Mouse (Mus musculus) E14TG2a.4 (cell line): ENCODE measurements around the gene Lrrc45.
"Not testable (repeated sequence)": the region's sequence is repeated elsewhere in the genome, so short reads cannot be mapped to it uniquely, and the experiment has no call there.

ENCODE experiments used
- H3K27me3 ChIP-seq: 2 replicates; pipeline ENCODE4 v1.6.1; 2014; ENCODE audit warnings: low read length, control low read depth; ENCODE audit not compliant: insufficient read depth
- H3K36me3 ChIP-seq: 2 replicates; pipeline ENCODE4 v1.6.1; 2014; ENCODE audit warnings: low read length, control low read depth; ENCODE audit not compliant: insufficient read depth
- H3K4me1 ChIP-seq: replicated peaks from 2 replicates; pipeline ENCODE4 v1.6.1; 2014; ENCODE audit warnings: low read depth, low read length, control low read depth
- H3K4me3 ChIP-seq: replicated peaks from 2 replicates; pipeline ENCODE4 v1.5.1; 2014; ENCODE audit warnings: mild to moderate bottlenecking, low read length
- H3K9me3 ChIP-seq: 2 replicates; pipeline ENCODE4 v1.6.1; 2014; ENCODE audit warnings: low read length, control low read depth
- CTCF ChIP-seq: conservative IDR thresholded peaks from 2 replicates; pipeline ENCODE4 v1.5.1; 2014; ENCODE audit warnings: low read length
- NANOG ChIP-seq: IDR thresholded peaks from 2 replicates; pipeline ENCODE4 v1.6.1; 2014; ENCODE audit warnings: borderline replicate concordance, low read length, mixed read lengths
- POU5F1 ChIP-seq: IDR thresholded peaks from 2 replicates; pipeline ENCODE4 v1.6.1; 2014; ENCODE audit warnings: low read length, borderline replicate concordance

The Lrrc45 gene

GRCm38 (mm10) chr11:120713580-120714518 is at the start of gene Lrrc45, which contains the start of gene Cenpx:
Gene Lrrc45 (plus strand): TSS chr11:120713925.
Gene Cenpx (minus strand): TSS chr11:120713738.
- TF ChIP-seq NANOG (no peak), CTCF (no peak), POU5F1 (no peak)

DNA sequence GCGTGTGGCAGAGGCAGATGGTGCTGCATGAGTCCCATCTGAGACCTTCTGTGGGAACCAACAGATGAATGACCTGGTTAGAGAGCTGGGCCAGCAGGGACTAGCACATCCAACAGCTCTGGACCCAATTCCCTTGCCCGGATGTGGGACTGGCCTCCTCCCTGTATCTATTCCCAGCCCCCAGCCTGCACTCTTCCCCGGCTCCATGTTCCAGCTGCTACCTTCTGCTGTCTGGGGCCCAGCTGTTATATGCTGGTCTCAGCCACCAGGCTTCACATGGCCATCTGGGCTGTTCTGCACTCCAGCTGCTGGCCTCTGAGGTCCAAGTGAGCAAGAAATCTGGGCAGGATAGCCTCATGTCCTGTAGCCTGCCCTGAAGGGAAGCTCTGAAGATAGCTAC is 48.3 kb upstream of the Lrrc45 start:
- H3K4me1 ChIP-seq = peaks cover 91% of the 10 kb centered on the region
- no peaks in the 10 kb centered on the region for H3K36me3 ChIP-seq
- peak overlapping the region; percentile 43 for H3K4me3 ChIP-seq
- TF ChIP-seq NANOG (no peak), POU5F1 (no peak), CTCF (no peak)
- H3K27me3 ChIP-seq = no peaks in the 10 kb centered on the region
- no peaks in the 10 kb centered on the region for H3K9me3 ChIP-seq

More at GRCm38 (mm10) chr11:120713580-120714518, at the start of gene Lrrc45, which contains the start of gene Cenpx:
- no peaks in the 10 kb centered on the region for H3K9me3 ChIP-seq
- peak within 1 kb of the TSS; percentile 92 for H3K4me3 ChIP-seq
- H3K36me3 ChIP-seq = peaks cover 82% of the 10 kb centered on the region
- peaks cover 56% of the 10 kb centered on the region for H3K4me1 ChIP-seq
- H3K27me3 ChIP-seq = peaks cover 16% of the 10 kb centered on the region

DNA sequence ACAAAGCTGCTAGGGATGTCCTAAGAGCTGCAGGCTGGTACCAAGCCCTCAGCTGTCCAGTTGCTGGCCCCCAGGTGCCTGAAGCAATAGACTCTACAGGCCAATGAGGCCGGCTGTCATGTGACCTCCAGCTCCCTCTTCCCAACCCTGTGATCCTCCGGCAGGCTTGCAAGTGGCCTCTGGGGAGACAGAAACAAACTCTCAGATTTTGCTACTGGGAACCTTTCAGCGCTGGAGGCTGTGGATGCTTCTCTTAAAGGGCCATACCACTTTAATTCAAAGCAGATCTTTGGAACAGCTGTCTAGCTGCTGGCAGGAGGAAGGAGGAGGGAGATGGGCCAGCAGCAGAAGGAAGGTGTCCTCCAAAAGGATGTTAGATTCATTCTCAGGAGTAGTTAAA is 47.1 kb upstream of the Lrrc45 start:
- Histone ChIP-seq H3K27me3 (no peaks in the 10 kb centered on the region), H3K36me3 (no peaks in the 10 kb centered on the region), H3K9me3 (no peaks in the 10 kb centered on the region), H3K4me1 (peaks cover 92% of the 10 kb centered on the region), H3K4me3 (peak overlapping the region; percentile 43)
- TF ChIP-seq NANOG (no peak), CTCF (no peak), POU5F1 (no peak)

DNA sequence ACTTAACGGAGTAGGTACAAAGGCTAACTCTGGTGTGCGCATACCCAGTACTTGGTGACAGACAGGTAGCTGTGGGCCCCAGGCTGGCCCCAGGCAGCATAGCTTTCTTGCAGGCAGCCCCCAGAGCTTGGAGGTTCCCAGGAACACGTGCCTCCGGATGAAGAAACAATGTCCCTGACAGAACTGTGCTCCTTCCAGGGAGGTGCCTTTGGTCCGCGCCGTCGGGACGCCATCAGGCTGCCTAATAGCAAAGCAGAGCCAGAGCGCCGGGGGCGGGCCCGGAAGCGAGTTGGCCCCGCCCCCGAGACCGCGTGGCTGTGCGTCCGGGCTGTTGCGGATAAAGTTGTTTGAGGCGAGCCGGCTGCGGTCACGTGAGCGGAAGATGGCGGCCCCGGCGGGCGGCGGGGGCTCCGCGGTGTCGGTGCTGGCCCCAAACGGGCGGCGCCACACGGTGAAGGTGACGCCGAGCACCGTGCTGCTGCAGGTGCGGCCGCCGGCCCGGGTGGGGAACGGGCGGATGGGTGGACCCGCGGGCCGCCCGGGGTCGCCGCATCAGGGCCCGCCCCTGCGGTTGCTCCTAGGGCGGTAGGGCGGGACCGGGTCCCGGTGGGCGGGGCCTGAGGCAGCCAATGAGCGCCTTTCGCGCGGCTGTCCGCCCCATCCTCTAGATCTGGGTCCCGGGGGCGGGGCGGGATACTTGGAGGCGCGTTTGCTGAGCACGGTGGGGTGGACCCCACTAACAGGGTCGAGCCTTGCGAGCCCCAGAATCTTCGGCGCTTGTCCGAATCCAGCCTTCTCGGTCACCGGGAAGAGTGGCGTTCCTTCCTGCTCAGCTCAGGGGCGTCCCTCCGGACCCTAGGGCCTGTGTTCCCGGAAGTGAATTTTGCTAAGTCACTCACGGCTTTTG is 40.8 kb upstream of the Lrrc45 start, which contains the start of gene Aspscr1:
TSS of gene Aspscr1 (plus strand) at position 287 of the 907 bp plus-strand sequence.
- Histone ChIP-seq H3K27me3 (no peaks in the 10 kb centered on the region), H3K4me1 (peaks cover 81% of the 10 kb centered on the region), H3K9me3 (no peaks in the 10 kb centered on the region), H3K4me3 (peak within 1 kb of the TSS; percentile 84), H3K36me3 (peaks cover 38% of the 10 kb centered on the region)
- TF ChIP-seq NANOG (no peak), CTCF (no peak), POU5F1 (no peak)

GRCm38 (mm10) chr11:120673594-120674122 is 40.1 kb upstream of the Lrrc45 start:
- Histone ChIP-seq H3K4me3 (peak overlapping the region; percentile 84), H3K27me3 (no peaks in the 10 kb centered on the region), H3K9me3 (no peaks in the 10 kb centered on the region), H3K36me3 (peaks cover 45% of the 10 kb centered on the region), H3K4me1 (peaks cover 81% of the 10 kb centered on the region)
- TF ChIP-seq NANOG (no peak), POU5F1 (no peak), CTCF (no peak)

GRCm38 (mm10) chr11:120675875-120676274 is 37.9 kb upstream of the Lrrc45 start:
- H3K27me3 ChIP-seq, H3K4me3 ChIP-seq, H3K9me3 ChIP-seq: not testable (repeated sequence)
- Histone ChIP-seq H3K4me1 (peaks cover 65% of the 10 kb centered on the region), H3K36me3 (peaks cover 67% of the 10 kb centered on the region)

DNA sequence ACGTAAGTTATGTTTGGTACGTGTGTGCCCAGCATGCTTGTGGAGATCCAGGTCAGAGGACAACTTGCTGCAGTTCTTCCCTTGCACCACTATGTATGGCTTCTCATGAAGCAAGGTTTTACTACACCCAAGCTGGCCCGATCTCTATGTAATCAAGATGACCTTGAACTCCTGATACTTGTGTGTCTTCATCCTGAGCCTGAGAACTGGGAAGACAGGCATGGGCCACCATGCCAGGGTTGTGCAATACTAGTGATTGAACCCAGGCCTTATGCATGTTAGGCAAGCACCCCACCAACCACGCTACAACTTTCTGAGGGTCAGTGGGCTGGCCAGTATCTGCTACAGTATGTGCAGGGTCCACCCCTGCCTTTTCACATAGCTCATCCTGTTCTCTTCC is 36.8 kb upstream of the Lrrc45 start:
- Histone ChIP-seq H3K4me1 (peaks cover 60% of the 10 kb centered on the region), H3K27me3 (no peaks in the 10 kb centered on the region), H3K36me3 (peaks cover 78% of the 10 kb centered on the region), H3K9me3 (no peaks in the 10 kb centered on the region), H3K4me3 (no peak overlapping the region)
- TF ChIP-seq NANOG = no peak
- no peak for TF ChIP-seq POU5F1
- no peak for TF ChIP-seq CTCF

DNA sequence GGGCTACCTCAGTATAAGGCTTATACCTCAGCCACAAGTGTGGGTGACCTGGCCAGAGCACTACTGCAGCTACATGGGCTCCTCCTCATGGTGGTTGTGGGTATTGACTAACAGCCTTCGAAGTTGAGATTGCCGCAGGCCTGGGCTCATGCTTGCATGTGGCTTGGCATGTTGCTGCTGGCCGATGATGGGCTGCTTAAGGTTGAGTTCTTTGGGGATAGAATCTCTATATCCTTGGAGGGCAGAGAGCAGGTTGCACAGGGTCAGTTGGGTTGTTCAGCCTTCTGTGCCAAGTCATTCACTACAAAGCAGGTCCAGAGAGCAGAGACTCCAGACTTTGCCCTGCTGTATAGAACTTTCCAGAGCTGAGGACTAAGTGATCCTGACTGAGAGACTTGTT is 33.8 kb upstream of the Lrrc45 start:
- TF ChIP-seq CTCF = peak; percentile 38; the same call in 1 of the 2 replicates
- no peak for TF ChIP-seq NANOG
- Histone ChIP-seq H3K36me3 (peaks cover 98% of the 10 kb centered on the region), H3K9me3 (no peaks in the 10 kb centered on the region), H3K27me3 (no peaks in the 10 kb centered on the region), H3K4me1 (peaks cover 58% of the 10 kb centered on the region), H3K4me3 (no peak overlapping the region)
